Mouse (Mus musculus): ENCODE measurements at regions not wholly inside any gene's neighbourhood (a gene's known extent, or its start where the extent isn't known, plus 50 kb on each side); places are given as distances from the start of the nearest gene placed in this dataset.

- DNase-seq (ENCODE audit: low spot score), result no peak
Observed at GRCm38 (mm10) chr12:7778056-7778440, 199.4 kb upstream of the Apob start.

DNA sequence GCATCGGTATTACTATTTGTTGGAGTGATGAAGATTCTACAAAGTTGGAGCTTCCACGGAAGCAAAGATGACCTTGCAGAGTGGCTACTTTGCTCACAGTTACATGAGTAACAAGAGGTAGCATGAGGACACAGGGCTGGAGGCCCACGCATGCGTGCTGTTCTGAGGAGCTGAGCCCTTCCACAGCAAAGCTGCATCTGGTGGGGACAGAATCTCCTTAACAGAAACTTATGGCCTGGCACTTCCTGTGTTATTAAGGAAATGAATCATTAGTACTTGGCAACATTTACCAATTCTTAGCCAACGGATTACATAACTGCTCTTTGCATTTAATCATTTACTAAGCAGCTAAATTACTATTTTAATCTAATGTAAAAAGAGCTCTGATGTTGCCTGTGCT, 160.8 kb upstream of the Apob start:
- DNase-seq (ENCODE audit: low spot score), result peak; percentile 17

- no peak for DNase-seq (ENCODE audit: low spot score)
Observed at GRCm38 (mm10) chr12:7820006-7820704, 157.3 kb upstream of the Apob start.

DNA sequence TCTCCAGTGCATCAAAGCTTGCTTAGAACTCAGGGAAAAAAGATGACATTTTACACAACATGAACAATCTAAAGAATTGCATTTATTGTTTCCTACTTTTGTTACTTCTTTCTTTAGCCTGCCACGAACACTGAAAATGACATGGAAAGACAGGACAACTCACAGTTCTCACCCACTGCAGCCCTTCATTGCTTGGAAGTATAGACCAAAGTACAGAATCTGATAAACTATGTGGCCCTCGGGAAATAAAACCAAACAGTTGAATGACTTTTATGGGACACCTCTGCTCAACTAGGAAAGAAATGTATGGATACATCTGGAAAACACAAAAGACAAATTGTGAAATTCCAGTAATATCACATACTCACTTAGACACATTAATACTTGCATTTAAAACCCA, 156.7 kb upstream of the Apob start:
- DNase-seq (ENCODE audit: low spot score), result no peak

DNA sequence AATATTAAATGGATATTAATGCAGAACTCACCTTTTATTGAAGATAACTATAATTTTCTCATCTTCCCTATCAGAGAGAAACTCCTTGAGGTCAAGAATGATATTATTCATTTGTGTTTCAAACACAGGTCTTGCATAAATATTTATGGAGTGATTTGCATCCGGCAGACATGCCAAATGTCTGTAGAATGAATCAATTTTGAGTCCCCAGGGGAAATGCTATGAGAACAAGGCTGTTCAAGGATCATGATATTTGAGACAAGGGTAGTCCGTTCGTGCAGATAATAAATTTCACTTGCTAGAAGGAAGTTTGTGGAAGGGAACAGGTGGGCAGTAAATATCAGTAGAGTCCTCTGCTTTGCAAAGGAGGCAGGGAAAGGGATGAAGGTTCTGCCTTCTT, 141.7 kb upstream of the Apob start:
- DNase-seq (ENCODE audit: low spot score), result no peak

DNA sequence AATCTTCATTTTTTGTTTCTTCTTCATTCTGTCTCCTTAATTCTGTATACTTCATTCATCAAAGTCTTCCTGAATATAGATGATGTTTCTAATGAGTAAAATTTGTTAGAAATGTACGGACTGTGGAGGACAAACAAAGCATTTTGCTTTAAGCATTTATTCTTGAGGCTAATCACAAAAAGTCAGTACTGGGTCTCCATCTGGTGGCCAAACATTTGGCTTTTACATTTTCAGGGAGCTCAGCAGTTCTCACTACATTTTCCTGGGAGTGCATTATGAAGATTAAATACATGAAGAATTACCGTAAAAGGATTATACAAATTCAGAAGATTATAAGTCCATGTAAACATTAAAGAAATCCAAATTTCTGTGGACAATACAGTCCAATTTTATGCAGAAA, 123.6 kb upstream of the Apob start:
- DNase-seq (ENCODE audit: low spot score), result peak; percentile 18

DNA sequence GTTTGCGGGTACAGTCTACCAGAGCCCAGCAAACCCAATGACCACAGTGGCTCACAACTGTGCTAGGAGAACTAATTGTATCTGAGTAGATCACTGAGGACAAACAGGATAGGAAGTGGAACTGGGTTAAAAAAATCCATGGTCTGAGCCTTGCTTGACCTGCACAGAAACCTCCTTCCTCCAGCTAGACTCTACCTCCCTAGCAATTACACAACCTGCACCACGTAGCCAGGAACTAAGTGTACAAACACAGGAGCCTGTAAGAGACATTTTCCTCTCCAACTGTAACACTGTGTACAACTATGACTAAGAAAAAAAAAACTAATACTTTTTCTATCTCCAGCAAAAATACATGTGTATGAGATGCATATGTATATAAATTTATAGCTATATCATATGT, 121.8 kb upstream of the Apob start:
- DNase-seq (ENCODE audit: low spot score), result no peak

GRCm38 (mm10) chr12:7859533-7859932, 117.9 kb upstream of the Apob start:
- DNase-seq (ENCODE audit: low spot score), result no peak

DNA sequence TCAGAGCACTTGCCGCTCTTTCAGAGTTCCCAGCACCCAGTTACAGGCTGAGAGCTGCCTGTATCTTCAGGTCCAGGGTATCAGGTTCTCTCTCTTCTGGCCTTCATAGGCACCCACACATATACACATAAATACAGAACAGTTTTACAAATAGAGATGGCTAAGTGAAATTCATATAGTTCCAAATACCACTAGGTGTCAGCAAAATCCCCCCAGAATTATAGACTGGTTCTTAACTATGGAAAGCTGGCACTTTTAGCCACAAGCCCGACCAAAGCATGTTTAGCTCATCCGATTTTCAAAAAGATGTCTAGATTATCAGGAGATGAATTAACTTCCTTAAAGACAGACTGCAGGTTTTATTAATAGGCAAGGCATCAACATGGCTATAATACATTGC, 107.4 kb upstream of the Apob start:
- DNase-seq (ENCODE audit: low spot score), result peak; percentile 6

- no peak for DNase-seq (ENCODE audit: low spot score)
Observed at GRCm38 (mm10) chr12:7870473-7870872, 107.0 kb upstream of the Apob start.

- DNase-seq (ENCODE audit: low spot score), result no peak
Observed at GRCm38 (mm10) chr12:7875454-7875853, 102.0 kb upstream of the Apob start.

- no peak for DNase-seq (ENCODE audit: low spot score)
Observed at GRCm38 (mm10) chr12:7876302-7877063, 101.0 kb upstream of the Apob start.

- no peak for DNase-seq (ENCODE audit: low spot score)
Observed at GRCm38 (mm10) chr12:7878761-7879160, 98.7 kb upstream of the Apob start.

DNA sequence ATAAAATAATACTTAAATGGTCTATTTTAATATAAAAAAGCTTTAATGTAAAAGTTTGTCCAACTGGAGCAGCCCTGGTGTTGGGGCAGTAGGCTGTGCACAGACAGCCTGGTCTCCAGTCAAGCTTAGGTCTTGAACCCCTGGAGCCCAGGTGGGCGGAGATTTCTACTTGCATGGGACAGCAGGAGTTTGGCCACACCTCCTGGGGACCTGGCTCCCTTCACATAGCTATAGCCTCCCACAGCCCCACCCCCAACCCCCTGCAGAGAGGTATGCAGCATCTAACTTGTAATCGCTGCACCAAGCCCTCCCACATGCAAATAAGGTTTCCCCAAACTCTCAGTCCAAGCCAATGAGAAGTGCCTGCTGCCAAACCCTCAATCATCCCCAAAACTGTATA, 81.3 kb upstream of the Apob start:
- no peak for DNase-seq (ENCODE audit: low spot score)

DNA sequence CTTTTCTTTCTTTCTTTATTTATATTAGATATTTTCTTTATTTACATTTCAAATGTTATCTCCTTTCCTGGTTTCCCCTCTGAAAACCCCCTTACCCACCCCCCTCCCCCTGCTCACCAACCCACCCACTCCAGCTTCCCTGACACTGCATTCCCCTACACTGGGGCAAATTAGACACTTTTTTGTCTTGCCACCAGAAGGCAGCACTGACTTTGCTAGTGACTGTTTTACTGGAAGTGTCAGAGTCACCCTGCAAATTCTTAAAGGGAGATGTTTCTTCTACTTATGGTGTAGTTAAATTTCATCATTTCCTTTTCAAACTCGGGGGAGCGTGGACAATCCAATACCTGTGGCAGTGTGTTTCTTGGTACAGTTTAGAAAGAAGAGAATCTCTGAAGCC, 72.1 kb upstream of the Apob start:
- DNase-seq (ENCODE audit: low spot score), result no peak

- DNase-seq (ENCODE audit: low spot score), result no peak
Observed at GRCm38 (mm10) chr12:7906831-7907230, 70.6 kb upstream of the Apob start.

DNA sequence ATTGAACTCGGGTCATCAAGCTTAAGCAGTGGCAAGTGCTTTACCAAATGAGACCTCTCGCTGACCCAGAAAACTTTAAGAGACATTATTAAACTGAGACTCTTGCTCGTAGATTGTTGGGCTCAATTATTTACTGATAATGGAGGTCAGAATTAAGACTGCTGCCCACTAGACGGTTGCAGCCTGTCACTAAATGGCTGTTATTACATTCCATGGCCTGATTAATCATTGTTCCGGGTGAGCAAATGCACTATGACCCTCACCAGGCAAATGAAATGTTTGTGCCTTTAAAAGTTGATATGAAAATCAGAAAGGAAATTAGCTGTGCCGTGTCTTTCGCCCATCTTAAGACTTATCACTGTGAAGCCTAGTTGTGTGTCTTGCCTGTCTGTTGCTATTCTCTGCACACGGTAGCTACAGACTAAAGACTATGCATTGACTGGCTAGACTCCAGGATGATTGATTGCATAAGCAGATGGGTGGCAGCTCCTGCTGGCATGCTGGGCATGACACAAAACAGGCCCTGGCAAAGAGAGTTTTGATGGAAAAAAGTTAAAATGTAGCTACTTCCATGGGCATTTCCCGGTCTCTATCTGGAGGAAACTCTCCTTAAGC, 67.6 kb upstream of the Apob start:
- no peak for DNase-seq (ENCODE audit: low spot score)

DNA sequence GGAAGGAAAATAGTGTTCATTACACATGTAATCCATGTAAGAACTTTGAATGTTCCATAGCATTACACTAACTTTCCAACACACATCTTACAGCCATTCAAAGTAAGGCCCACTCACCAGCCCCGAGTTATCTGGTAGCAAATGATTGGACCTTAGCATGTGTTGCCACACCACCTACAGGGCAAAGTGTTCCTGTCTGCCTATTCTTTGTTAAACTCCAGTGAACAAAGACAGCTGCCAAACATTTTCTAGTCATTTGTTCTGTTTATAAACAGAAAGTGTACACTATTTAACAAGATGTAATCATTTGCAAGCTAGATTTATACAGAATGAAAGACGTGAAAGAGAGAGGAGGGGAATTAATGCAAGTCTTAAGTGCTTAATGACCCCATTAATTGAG, 66.9 kb upstream of the Apob start:
- DNase-seq (ENCODE audit: low spot score), result no peak

- DNase-seq (ENCODE audit: low spot score), result no peak
Observed at GRCm38 (mm10) chr12:7918385-7918784, 59.1 kb upstream of the Apob start.

DNA sequence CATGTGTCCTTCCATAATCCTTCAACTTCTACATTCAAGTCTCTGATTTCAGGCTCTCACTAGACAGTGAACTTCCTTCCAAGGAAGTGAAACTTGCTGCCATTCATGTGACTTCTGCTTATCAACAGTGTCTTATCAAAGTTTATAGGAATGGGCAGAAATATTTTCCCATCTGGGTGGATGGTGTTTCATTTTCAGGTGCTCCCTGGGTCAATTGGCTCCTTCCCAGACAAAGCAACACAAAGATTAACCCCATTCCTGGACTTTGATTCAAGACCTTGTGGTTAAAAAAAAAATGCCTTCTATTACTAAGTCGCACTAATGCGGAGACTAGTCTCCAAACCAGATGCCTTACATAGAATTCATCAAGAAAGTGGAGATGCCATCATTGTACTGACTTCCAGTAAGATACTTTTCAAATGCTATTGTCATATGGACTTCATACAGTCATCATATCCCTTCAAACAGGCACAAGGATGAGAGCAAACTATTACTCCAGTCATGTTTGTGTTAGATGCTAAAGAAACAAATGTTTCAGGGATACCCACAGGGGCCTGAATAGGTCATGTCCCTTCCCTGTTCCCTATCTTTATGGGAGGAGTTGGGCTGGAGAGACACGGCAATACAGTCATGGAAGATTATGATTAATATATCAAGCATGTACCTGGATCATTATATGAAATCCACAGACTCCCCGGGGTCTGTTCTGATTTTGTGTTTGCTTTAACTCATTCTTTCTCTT, 58.3 kb upstream of the Apob start:
- no peak for DNase-seq (ENCODE audit: low spot score)

GRCm38 (mm10) chr12:7919709-7920324, 57.6 kb upstream of the Apob start:
- no peak for DNase-seq (ENCODE audit: low spot score)

GRCm38 (mm10) chr12:7920888-7921287, 56.6 kb upstream of the Apob start:
- DNase-seq (ENCODE audit: low spot score), result no peak

All from left cerebral cortex, adult 11 months (tissue).